Mouse (Mus musculus) skeletal muscle tissue, adult 2 months (tissue): Measurements from ENCODE around the gene Rbm14.

Experiments
- DNase-seq: peaks from one replicate; pipeline ENCODE4 v3.0.0-alpha.2; 2012; ENCODE audit warnings: low read depth, low spot score

Rbm14 gene

DNA sequence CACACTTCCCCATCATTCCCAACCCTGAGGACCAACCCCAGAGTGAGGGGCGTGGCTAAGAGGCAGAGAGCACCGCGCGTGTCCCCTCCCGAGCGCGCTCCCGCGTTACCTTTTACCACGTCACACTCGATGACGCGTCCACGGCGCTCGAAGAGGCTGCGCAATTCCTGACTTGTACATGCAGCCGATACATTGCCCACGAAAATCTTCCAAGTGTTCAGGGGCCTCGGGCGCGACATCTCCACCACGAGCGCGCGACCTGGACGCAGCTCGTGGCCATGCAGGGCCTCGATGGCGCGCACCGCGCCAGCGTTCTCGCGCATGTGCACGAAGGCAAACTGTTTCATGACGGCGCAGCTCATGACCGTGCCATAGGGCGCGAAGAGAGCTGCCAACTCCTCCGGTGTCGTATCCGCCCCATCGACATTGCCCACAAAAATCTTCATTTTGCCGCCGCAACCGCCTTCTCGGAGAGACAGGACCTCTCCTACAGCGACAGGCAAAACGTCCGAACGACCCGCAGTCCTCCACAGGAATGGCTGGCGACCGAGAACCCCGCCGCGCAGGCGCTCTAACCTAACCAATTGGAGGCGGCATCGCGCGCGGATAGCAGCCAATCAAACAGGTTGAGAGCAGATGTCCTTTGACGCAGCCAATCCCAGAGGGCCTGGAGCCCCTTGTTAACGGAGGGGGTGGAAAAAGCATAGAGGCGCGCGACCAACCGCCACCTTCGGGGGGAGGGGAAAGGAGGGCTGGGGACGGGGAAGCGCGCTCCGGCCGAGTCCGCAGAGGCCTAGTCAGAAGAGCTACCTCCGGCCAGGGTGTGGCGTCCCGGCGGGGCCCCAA, at the start of gene Rbm14, which contains the start of gene Gm21992:
TSS of gene Rbm14 (minus strand) at position 572 of the 846 bp plus-strand sequence.
TSS of gene Gm21992 (minus strand) at position 550 of the 846 bp plus-strand sequence.
- peak; percentile 98 for DNase-seq

DNA sequence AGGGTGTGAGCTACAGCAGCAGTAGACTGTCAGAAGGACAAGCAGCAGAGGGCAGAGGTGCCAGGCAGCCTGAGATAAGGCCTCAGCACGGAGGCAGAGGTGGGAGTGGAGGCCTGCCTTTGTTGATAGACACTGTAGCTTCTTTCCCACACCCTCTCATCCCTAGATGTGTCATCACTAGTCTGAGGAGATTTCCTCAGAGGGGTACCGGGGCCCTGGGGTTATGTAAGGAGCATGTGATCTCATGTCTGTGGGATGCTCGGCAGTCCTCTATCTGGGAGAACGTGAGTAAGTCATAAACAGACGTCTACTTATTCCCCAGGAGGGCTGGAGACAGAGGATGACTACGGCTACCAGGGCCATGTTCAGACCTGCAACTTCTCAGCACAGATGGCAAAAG, 47.6 kb upstream of the Rbm14 start:
- no peak for DNase-seq

DNA sequence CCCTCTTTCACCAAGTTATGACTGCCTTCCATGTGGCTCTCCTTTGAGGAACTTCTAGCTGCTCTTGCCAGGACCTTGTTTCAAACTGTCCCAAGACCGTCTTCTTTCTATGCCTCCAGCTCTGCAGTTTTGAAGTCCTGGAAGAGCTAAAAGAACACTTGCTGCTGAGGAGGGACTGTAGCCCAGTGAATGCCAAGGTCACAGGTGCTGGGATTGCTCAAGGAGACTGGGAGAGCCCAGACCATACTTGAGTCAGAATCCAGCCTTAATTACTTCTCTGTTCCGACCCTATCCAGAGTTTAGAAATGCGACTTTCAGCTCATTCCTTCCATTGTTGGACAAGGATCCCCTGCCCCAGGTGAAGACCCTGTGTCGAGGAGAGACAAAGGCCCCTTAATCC, 44.5 kb upstream of the Rbm14 start:
- no peak for DNase-seq

DNA sequence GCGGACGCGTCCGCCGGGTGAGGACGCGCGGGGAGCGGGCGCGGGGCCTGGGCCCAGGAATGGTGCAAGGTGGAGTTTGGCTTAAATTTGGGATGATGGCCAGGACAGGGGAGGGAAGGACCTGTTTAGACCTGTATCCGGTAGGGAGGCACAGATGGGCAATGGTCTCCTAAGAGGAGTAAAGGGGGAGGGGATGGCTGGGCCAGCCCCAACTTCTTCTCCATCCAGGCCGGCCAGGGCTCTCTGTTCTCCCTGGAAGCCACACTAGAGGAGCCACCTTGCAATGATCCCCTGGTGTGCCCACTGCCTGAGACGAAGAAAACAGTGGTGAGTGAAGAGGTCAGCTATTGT, 44.0 kb upstream of the Rbm14 start:
- no peak for DNase-seq

DNA sequence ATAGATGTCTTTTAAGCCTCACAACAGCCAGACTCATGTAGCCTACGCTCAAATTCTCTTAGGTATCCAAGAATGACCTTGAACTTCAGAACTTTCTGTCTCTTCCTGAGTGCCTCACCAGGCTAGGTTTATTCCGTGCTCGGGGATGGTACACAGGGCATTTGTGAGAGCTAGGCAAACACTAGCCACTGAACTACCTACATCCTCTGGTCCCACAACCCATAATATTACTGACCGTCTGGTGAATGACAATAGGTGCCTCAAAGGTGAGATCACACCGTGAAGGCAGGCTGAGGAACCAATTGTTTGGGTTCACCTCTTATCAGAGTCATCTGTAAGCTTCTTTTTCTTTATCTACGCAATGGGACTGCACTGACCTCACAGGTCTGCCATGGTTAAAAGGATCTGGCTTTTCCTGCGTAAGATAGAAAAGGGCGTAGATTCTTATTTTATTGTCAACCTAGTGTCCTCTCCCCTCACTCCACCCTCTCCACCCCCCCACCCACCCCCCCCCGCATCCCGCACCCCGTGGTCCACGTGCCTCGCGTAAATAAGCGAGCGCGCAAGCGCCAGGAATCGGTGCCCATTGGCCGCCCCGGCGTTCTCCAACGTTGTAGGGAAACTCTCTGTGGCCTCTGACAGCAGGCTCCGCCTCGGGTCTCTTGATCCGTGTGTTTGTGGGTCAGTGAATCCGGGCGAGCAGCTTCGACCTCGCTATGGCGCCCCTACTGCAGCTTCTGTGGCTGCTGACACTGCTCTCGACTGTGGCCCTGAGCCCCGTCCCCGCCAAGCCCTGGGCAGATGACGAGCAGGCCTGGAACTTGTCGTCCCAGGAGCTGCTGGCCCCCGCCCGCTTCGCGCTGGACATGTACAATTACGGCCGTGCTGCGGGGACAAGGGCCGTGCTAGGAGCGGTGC, 43.4 kb upstream of the Rbm14 start, which contains the start of gene Ctsf:
TSS of gene Ctsf (plus strand) at position 579 of the 918 bp plus-strand sequence.
- DNase-seq, result peak; percentile 91

DNA sequence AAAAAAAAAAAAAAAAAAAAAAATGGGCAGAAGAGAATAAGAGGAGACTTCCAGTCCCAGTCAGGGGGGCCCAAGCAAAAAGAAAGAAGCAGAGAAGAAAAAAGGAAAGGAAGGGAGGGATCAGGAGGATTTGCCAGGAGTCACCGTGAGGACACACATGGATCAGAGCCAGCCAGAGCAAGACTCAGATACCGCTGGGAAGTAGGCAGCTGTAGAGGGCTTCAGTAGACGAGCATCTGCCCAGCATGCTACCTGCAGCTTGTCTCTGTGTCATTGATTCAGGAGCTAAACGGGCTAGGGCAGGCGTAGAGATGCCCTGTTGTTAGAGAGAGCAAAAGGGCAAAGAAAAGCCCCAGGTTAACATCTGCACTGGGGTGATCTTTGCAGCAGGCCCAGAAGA, 38.8 kb upstream of the Rbm14 start:
- DNase-seq, result no peak

DNA sequence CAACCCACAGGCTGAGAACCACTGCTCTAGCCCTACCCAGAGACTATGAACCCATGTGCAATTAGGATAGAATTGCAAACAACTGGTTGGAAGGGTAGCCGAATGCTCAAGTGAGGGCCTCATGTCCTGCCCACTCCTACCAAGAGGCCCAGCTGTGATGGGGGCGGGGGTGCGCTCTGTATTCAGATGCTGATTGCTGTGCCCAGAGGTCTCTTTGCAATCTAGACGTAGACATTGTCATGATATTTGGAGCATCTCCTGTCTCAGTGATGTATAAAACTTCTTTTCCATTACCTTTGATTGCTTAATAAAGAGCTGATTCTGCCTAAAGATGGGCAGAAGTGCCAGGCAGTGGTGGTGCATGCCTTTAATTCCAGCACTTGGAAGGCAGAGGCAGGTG, 38.4 kb upstream of the Rbm14 start:
- no peak for DNase-seq

DNA sequence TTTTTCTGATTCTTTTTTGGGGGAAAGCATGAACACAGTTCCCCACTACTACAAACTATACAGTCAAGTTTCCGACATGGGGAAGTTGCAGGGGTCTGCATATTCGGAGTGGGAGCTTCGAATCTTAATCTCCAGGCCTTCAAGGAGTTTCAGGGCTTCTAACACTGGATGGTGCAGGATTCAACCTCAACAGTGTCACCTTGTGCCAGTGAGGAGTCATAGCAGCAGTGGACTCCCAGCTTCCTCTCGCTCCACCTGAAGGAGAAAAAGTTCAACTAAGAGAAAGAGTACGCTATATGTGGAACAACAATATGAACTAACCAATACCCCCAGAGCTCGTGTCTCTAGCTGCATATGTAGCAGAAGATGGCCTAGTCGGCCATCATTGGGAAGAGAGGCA, 36.1 kb upstream of the Rbm14 start:
- no peak for DNase-seq

DNA sequence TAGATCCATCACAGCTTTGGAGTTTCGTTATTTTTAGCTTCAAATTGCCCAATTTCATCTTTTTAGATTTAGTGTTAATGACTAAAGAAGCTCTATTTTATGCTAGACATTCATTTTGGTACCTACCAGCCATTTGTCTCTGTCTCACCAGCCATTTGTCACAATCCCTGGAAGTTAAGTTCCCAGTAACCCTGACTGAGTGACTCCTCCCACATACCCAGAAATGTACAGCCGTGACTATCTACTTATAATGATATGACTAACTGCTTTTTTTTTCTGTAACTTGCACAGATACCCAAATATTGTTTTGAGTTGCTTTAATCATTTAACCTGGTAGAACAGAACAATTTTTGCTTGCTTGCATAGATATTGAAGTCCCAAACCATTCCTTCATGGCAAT, 34.4 kb upstream of the Rbm14 start:
- DNase-seq, result no peak

DNA sequence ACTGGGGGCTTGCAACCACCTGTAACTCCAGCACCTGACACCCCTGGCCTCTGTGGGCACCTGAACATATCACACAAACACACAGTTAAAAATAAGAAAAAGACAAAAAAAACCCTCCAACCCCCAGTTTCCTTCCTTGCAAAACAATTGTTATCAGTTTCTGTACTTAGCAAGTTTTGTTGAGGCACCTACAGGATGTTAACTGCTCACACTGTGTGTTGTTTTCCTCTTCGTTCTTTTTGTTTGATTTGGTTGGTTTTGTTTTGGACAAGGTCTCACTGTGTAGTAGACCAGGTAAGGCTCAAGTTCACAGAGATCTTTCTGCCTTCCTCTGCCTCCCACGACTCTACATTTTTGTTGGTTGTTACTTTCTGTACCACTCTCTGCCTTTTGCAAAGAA, 31.2 kb upstream of the Rbm14 start:
- no peak for DNase-seq

DNA sequence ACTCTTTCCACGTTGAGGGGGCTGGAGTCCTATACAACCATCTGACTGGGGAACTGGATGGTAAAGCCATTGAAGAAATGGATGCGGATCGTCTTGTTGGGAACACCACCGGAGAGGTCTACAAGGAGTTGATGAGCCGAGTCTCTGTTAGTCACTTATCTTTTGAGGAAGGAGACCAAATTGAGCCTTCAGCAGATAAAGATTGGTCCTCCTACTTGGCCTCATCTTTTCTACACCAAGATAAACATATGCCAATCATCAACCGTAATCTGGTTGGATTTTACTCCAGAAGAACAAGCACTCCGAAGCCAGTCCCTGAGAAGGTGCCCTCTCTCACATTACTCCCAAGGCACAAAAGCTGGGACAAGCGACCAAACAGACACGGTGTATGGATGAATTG, 29.4 kb upstream of the Rbm14 start:
- no peak for DNase-seq

DNA sequence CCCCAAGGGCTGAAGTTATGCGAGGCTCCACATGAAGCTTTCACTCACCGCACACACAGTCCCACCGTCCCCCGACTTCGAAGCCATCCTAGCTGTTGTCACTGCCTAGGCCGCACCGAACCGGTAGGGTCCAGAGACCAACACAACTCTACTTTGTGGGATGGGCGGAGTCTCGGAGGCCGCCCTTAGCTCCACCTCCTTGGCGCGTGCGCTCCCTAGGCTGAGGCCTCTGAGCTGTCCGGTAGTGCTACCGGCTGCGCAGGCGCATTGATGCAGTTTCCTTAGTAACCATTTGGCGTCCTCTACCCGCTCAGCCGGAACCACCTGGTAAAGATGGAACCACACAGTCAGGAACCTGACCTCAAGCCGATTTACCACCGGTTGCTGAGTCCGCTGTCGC, 27.7 kb upstream of the Rbm14 start, which contains the start of the genes Ccs and Ccdc87:
TSS of gene Ccs (minus strand) at position 184 of the 400 bp plus-strand sequence.
TSS of gene Ccdc87 (plus strand) at position 218 of the 400 bp plus-strand sequence.
- peak; percentile 96 for DNase-seq

DNA sequence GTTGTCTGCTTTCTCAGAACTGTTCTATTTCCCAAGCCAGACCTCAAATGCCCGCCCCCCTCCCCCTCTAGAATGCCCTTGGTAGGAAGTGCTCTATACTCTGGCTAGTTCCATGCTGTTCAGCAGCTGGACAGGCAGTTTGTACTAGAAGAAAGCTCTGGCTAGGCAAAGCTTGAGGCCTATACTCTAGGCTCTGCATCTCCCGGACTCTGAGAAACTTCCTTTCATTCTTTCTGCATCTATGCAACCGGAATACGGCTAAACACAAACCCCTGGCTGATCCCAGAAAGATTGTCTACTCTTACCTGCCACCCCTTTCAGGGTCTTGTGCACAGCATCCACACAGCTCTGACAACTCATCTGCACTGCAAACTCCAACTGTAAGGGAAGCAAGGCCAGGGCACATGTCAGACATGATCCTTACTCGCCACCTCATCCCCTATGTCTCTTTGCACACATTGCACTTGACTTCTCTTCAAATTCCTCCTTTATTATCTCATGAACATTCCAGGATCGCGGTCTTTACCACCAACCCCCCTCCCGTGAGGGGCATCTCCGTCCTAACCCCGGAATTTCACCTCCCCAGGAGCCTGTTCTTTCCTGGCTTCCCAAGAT, 27.2 kb upstream of the Rbm14 start:
- no peak for DNase-seq

DNA sequence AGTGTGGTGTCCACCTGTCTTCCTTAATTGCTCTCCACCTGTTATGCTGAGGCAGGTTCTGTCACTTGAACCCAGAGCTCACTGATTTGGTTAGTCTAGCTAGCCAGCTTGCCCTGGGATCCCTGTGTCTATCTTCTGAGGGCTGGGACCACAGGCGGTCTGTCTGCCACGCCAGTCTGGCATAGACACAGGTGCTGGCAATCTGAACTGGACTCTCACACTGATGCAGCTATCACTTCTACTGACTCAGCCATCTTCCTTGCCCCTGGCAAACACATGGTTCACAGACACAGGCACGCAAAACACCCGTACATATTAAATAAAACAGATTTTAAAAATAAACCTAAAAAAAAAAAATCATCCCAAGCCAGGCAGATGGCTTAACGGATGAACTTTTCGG, 25.6 kb upstream of the Rbm14 start:
- DNase-seq, result no peak

DNA sequence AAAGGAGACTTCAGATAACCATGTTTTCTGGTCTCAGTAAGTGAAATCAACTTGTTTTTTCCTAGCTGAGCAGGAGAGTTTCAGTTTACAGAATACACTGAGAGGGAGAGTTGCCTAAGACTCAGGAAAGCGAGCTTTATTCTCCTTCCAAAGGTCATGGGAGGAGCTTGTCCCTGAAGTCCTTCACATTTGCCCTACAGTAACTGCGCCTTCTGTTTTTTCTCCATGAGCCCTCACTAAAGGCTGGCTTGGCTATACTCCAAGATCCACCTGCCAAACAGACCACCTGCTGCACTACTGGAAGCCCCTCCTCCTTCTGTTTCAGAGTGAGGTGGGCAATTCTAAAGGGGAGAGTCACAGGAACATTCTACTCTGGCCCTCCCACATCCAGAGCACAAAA, 24.7 kb upstream of the Rbm14 start:
- DNase-seq, result no peak

DNA sequence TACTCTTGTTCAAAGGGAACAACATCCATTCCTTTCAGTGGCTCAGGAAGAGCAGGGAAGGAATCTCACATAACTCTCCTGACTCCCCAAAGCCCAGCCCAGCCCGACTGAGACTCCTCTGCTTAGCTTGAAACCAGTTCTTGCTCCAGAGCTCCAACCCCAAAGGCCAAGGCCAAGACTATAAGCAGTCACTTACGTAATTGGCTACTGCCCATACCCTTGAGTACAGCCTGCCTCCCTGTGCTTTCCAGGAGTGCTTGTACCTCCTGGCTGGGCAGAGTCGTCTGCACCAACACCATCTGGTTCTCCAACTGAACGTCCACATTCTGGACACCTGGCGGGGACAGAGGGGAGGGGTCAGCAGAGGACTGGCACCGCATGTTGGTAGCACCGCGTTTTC, 22.5 kb upstream of the Rbm14 start:
- peak; percentile 79 for DNase-seq

DNA sequence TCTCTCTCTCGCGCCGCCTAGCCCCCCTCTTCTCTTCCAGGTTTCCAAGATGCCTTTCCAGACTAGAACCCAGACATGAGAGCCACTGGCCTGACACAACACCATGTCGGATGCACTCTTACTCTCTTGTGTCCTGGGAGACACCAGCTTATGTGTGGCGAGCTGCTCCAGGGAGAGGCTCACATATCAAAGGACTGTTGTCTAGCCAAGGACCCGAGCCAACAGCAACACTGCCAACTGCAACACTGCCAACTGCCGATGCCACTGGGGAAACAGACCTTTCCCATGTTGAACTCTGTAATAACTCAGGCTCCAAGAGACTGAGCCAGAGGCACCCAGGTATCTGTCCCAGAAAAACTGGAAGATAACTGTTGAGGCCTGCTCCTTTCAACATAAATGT, 17.7 kb upstream of the Rbm14 start:
- DNase-seq, result peak; percentile 77

DNA sequence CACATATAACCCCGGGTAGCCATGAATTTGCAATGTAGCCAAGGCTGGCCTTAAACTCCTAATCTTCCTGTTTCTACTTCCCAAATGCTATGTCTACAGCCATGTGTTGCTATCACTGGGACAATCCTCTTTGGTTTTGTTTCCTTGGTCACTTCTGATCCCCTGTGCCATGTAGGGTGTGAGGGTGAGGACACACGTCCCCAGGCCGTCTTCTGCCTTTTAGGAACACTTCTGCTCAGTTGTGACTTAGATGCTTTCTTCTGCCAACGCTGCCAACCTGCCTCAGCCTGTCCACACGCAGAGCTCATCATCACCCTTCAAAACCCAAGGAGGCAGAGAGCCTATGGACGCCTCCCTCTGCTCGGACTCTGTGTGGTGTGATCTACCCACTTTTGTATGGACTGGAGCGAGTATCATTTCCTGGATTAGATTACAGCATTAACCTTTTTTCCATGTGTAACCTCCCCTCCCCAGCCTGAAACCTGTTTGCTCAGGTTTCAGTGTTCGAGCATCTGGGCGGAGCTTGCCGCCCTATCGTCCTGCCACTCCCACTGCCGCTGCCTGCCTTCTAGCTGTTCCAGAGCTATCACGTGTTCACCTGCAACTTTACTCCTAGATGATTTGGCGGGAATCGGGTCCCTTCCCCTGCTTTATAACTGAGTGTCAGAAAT, 17.1 kb upstream of the Rbm14 start:
- DNase-seq, result no peak

DNA sequence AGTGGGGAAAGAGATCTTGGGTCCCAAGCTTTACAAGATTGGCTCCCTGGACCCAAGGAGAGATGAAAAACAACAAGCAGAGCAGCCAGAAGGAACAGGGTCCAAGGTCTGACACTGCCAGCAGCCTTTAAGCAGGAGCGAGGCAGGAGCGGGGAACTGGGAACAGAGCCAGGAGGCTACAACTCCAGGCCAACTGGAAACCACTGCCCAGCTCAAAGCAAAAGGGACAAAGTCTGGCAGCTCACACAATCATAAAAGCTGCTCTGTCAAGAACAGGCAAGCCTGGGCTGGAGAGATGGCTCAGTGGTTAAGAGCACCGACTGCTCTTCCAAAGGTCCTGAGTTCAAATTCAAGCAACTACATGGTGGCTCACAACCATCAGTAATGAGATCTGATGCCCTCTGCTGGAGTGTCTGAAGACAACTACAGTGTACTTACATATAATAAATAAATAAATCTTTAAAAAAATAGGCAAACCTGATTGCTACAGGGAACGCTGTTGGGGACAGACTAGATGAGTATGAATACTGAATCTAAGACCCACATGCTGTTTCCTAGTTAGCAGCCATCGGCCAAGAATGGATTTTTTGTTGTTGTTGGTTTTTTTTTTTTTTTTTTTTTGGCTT, 9.4 kb upstream of the Rbm14 start:
- DNase-seq, result peak; percentile 90

DNA sequence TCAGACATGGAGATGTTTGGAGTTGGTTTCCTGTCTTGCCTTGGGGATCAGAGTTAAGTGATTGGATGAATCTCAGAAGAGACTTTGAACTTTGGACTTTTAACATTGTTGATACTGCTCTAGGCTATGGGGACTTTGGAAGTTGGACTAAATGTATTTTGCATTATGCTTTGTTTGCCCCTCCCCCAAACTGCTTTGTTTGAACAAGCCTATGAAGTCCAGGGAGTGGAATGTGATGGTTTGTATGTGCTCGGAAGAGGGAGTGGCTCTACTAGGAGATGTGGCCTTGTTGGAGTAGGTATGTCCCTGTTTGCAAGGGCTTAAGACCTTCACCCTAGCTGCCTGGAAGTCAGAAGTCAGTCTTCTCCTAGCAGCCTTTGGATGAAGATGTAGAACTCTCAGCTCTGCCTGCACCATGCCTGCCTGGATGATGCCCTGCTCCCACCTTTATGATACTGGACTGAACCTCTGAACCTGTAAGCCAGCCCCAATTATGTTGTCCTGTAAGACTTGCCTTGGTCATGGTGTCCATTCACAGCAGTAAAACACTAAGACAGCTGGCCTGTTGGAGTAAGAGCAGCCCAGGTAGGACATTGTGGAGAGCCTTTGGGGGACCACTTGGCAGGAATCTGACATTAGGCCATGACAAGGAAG, 5.9 kb upstream of the Rbm14 start:
- no peak for DNase-seq
